Mouse (Mus musculus): Measurements from ENCODE around the gene Ano2.

Ano2 gene

DNA sequence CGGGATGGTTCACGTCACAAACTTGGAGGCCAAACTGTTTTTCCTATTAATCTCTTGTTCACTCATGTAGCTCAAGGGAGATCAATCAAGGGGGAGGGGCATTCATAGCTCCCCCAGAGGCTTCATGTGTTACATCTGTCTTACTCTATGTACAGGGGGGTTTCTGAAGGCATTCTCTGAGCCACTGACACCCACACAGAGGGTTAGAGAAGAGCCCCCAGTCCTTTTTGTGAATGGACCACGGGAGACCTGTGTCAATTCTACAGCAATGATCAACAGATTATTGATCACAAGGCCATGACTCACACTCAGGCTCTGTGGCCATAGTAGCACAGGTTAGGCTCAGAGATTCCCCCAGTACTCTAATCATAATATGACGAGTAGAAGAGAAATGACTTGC lies 358.0 kb downstream of the Ano2 start:
- DNase-seq (ENCODE audit: low read depth, low spot score), result no peak

DNA sequence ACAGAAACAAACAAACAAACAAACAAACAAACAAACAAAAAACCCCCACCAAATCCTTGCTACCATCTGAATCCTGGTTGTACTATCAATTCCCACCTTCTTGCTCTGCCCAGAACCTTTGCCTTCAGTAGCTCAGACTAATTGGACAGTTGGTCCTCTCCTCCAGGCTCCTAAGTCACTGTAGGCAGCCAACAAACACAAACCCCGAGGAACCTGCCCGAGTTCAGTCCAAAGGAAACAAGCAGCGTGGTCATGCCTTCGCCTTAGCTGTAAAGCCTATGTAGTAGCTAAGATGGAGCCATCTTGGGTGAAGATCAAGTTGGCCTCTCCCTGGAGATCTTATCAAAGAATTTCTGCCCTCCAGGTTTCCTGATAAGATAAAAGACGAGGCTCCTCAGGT lies 362.9 kb downstream of the Ano2 start:
- no peak for DNase-seq (ENCODE audit: low read depth, low spot score)

DNA sequence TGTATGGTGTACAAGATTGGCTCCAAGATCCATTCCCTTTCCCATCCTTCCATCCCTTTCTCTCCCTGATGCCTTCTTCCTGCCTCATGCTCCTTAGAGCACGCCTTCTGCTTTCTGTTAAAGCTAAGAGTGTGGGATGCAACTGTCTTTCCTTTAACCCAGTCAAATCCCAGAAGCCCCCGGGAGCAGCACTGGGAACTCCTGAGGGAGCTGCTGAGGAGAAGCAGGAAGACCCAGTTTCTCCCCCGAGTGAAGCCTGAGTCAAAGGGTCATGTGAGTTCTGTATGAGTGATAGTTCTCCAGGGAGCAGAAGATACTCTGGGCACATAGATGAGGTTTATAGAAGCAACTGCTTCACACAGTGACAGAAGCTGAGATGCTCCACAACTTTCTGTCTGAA lies 367.5 kb downstream of the Ano2 start:
- DNase-seq (ENCODE audit: low read depth, low spot score), result no peak

DNA sequence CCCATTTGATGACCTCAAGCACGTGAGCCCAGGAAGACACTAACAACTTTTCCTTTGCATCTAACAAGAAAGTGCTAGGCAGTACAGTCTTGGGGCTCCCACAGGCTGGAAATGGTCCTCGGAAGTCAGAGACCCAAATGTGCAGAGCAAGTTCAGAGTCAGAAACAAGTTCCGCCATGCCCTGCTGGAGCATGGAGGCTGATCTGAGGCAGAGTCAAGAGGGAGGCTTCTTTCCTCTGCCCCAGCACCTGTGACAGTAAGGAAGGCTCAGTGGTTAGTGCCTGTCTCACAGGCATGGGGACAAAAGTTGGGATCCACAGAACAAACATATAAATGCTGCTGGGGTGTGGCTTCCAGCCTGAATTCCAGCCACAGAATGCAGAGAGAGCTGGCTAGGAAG lies 390.3 kb downstream of the Ano2 start:
- no peak for DNase-seq (ENCODE audit: low read depth, low spot score)

DNA sequence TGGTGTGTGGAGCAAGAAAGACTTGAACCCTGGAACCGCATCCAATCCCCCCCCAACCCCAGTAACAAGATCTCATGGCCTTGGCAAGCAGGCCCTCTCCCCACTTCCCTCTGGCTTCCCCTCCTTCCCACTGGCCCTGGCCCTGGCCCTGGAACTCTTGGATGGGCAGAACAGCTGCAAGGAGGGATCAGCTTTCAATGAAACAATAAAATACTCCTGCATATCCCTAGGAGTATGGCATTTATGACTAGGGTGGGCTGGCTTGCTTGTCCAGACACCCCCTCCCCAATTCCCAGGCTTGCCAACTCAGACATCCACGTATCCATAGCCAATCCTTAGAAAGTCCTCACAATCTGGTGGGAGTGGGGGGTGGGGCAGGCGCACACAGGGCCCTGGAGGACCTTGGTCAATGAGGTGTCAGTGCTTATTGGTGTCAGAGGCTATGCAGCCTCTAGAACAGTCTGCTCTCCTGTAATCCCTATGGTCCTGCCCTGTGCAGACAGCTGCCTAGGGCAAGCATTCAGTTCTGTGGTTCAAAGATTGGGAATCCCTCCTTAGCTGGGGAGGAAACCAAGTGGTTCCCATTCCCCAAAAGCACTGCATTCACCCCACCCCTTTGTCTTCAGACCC lies 396.2 kb downstream of the Ano2 start:
- peak; percentile 17 for DNase-seq (ENCODE audit: low read depth, low spot score)

DNA sequence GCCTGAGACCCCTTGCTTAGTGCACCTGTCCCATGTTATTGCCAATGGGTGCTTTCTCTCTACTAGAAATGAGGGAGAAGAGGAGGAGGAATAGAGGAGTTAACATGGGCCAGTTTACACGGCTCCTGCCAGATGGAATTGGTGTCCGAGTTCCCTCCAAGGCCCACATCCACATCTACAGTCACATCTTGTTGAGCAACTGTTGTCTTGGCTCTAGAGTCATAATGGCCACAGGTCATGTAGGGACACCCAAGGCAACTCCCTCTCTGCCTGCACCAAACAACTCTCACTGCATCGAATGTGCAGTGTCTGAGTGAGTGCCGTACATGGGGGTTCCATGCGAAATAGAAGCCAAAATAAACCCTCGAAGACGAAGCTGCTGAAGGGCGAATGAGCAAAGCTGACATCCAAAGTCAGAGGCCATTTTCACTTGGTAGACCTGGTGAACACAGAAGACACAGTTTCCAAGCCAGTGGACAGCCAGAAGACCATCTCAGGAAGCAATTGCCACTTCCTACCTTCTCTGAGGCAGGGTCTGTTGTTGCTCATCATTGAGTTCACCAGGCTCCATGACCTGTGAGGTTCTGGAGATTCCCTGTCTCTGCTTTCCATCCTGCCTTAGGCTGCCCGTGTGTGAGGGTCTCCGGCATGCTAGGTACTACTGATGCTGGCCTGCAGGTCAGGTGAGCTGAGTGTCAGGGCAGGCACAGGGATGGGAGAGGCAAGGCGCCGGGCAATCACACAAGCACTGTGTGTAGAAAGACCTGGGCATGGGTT lies 398.5 kb downstream of the Ano2 start:
- no peak for DNase-seq (ENCODE audit: low read depth, low spot score)

Data from embryo, embryonic 11.5 days (tissue).